Mouse (Mus musculus): ENCODE data around the gene Zc3h12b. TPM values are rescaled to one million over a fixed set of nuclear protein-coding genes. Genes with fewer than 3 reads are reported as not detected.

The Zc3h12b gene
- total and polyA plus RNA-seq, 2 experiments from 2014 or later: 0.53 to 0.63 TPM

DNA sequence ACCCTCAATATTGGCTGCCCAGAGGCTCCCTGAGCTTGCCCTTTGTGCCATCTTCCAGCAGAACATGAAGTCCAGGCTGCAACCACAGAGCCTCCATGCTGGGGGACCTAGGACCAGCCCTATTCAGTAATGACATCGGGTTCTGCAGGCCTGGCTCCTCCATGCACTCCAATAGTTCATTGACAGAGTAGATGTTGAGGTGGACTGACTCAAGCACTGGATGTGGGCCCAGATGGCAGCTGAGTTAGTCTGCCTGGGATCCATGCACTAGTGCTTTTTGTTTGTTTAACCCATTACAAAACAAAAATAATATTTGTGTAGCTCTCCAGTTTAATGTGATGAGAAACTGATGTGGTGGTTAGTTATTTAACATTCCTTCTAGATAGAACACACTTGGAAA lies 90.3 kb downstream of the Zc3h12b start:
- no peak for ATAC-seq (ENCODE audit: insufficient read depth, low read depth)
- TF ChIP-seq EP300 (IDR thresholded peaks at IDR 0.05; ENCODE audit: low read depth) (no peak), CTCF (IDR thresholded peaks at IDR 0.05; ENCODE audit: low read depth) (no peak)

GRCm38 (mm10) chrX:95852806-95853205 lies 141.3 kb downstream of the Zc3h12b start:
- Histone ChIP-seq H3K9me3 (replicated peaks; ENCODE audit: control insufficient read depth, low read length) (no peaks in the 10 kb centered on the region), H3K4me3 (ENCODE audit: low read depth, low read length) (no peak overlapping the region), H3K36me3 (replicated peaks; ENCODE audit: control insufficient read depth, insufficient read depth, low read length) (no peaks in the 10 kb centered on the region), H3K4me1 (ENCODE audit: control insufficient read depth, insufficient read depth) (no peaks in the 10 kb centered on the region), H3K4me2 (ENCODE audit: low read depth, low read length) (no peak overlapping the region), H3K27me3 (ENCODE audit: control insufficient read depth, insufficient read depth, low read length) (no peaks in the 10 kb centered on the region), H3K9ac (replicated peaks; ENCODE audit: low read depth, low read length) (no peak overlapping the region), H3K27ac (ENCODE audit: low read depth) (no peak overlapping the region)
- DNase-seq (ENCODE audit: low spot score): no peak
- ATAC-seq (ENCODE audit: insufficient read depth, low read depth): no peak
- no peak for TF ChIP-seq EP300 (IDR thresholded peaks at IDR 0.05; ENCODE audit: low read depth)
- no peak for TF ChIP-seq CTCF (IDR thresholded peaks at IDR 0.05; ENCODE audit: low read depth)
- WGBS: 48% methylated on average over 10 of the region's 14 CpGs

More for the DNA sequence above, 90.3 kb downstream of the Zc3h12b start:
- WGBS: 57% methylated on average over 1 of the region's 1 CpGs
- H3K4me1 ChIP-seq (ENCODE audit: control insufficient read depth, insufficient read depth): no peaks in the 10 kb centered on the region
- no peak overlapping the region for H3K4me3 ChIP-seq (ENCODE audit: low read depth, low read length)
- H3K27ac ChIP-seq (ENCODE audit: low read depth): no peak overlapping the region
- no peak overlapping the region for H3K9ac ChIP-seq (replicated peaks; ENCODE audit: low read depth, low read length)
- no peaks in the 10 kb centered on the region for H3K27me3 ChIP-seq (ENCODE audit: control insufficient read depth, insufficient read depth, low read length)
- no peaks in the 10 kb centered on the region for H3K9me3 ChIP-seq (replicated peaks; ENCODE audit: control insufficient read depth, low read length)
- DNase-seq (ENCODE audit: low spot score): no peak
- H3K4me2 ChIP-seq (ENCODE audit: low read depth, low read length): no peak overlapping the region
- H3K36me3 ChIP-seq (replicated peaks; ENCODE audit: control insufficient read depth, insufficient read depth, low read length): no peaks in the 10 kb centered on the region

GRCm38 (mm10) chrX:95881111-95881510 lies 169.6 kb downstream of the Zc3h12b start:
- no peak overlapping the region for H3K4me2 ChIP-seq (ENCODE audit: low read depth, low read length)
- ATAC-seq (ENCODE audit: insufficient read depth, low read depth): no peak

GRCm38 (mm10) chrX:95902716-95903115 lies 191.2 kb downstream of the Zc3h12b start:
- Histone ChIP-seq H3K4me2 (ENCODE audit: low read depth, low read length) (no peak overlapping the region), H3K9me3 (replicated peaks; ENCODE audit: control insufficient read depth, low read length) (no peaks in the 10 kb centered on the region), H3K27ac (ENCODE audit: low read depth) (no peak overlapping the region), H3K4me1 (ENCODE audit: control insufficient read depth, insufficient read depth) (no peaks in the 10 kb centered on the region), H3K36me3 (replicated peaks; ENCODE audit: control insufficient read depth, insufficient read depth, low read length) (no peaks in the 10 kb centered on the region), H3K4me3 (ENCODE audit: low read depth, low read length) (no peak overlapping the region), H3K9ac (replicated peaks; ENCODE audit: low read depth, low read length) (no peak overlapping the region), H3K27me3 (ENCODE audit: control insufficient read depth, insufficient read depth, low read length) (no peaks in the 10 kb centered on the region)
- DNase-seq (ENCODE audit: low spot score): no peak
- TF ChIP-seq CTCF (IDR thresholded peaks at IDR 0.05; ENCODE audit: low read depth) (no peak), EP300 (IDR thresholded peaks at IDR 0.05; ENCODE audit: low read depth) (no peak)
- no peak for ATAC-seq (ENCODE audit: insufficient read depth, low read depth)
- 71% methylated on average over 3 of the region's 3 CpGs for WGBS

More at GRCm38 (mm10) chrX:95881111-95881510, 169.6 kb downstream of the Zc3h12b start:
- H3K4me3 ChIP-seq (ENCODE audit: low read depth, low read length): no peak overlapping the region
- no peak for TF ChIP-seq EP300 (IDR thresholded peaks at IDR 0.05; ENCODE audit: low read depth)
- no peak for TF ChIP-seq CTCF (IDR thresholded peaks at IDR 0.05; ENCODE audit: low read depth)
- H3K9me3 ChIP-seq (replicated peaks; ENCODE audit: control insufficient read depth, low read length): no peaks in the 10 kb centered on the region
- H3K9ac ChIP-seq (replicated peaks; ENCODE audit: low read depth, low read length): no peak overlapping the region
- no peak for DNase-seq (ENCODE audit: low spot score)
- no peaks in the 10 kb centered on the region for H3K36me3 ChIP-seq (replicated peaks; ENCODE audit: control insufficient read depth, insufficient read depth, low read length)
- no peaks in the 10 kb centered on the region for H3K4me1 ChIP-seq (ENCODE audit: control insufficient read depth, insufficient read depth)
- no peak overlapping the region for H3K27ac ChIP-seq (ENCODE audit: low read depth)
- H3K27me3 ChIP-seq (ENCODE audit: control insufficient read depth, insufficient read depth, low read length): no peaks in the 10 kb centered on the region

GRCm38 (mm10) chrX:95935481-95935880 lies 224.0 kb downstream of the Zc3h12b start:
- no peak for DNase-seq (ENCODE audit: low spot score)
- TF ChIP-seq EP300 (IDR thresholded peaks at IDR 0.05; ENCODE audit: low read depth): no peak
- no peak for TF ChIP-seq CTCF (IDR thresholded peaks at IDR 0.05; ENCODE audit: low read depth)
- no peaks in the 10 kb centered on the region for H3K9me3 ChIP-seq (replicated peaks; ENCODE audit: control insufficient read depth, low read length)
- no peaks in the 10 kb centered on the region for H3K4me1 ChIP-seq (ENCODE audit: control insufficient read depth, insufficient read depth)
- no peak overlapping the region for H3K9ac ChIP-seq (replicated peaks; ENCODE audit: low read depth, low read length)
- no peak for ATAC-seq (ENCODE audit: insufficient read depth, low read depth)
- H3K36me3 ChIP-seq (replicated peaks; ENCODE audit: control insufficient read depth, insufficient read depth, low read length): peaks cover 19% of the 10 kb centered on the region
- H3K27ac ChIP-seq (ENCODE audit: low read depth): no peak overlapping the region
- H3K27me3 ChIP-seq (ENCODE audit: control insufficient read depth, insufficient read depth, low read length): no peaks in the 10 kb centered on the region
- WGBS: 88% methylated on average over 2 of the region's 2 CpGs
- no peak overlapping the region for H3K4me2 ChIP-seq (ENCODE audit: low read depth, low read length)
- H3K4me3 ChIP-seq (ENCODE audit: low read depth, low read length): no peak overlapping the region

- H3K9ac ChIP-seq (replicated peaks; ENCODE audit: low read depth, low read length): no peak overlapping the region
- DNase-seq (ENCODE audit: low spot score): no peak
- H3K4me3 ChIP-seq (ENCODE audit: low read depth, low read length): no peak overlapping the region
- H3K36me3 ChIP-seq (replicated peaks; ENCODE audit: control insufficient read depth, insufficient read depth, low read length): peaks cover 27% of the 10 kb centered on the region; the same call in 1 of the 2 replicates
- WGBS: 79% methylated on average over 2 of the region's 2 CpGs
- ATAC-seq (ENCODE audit: insufficient read depth, low read depth): no peak
- no peaks in the 10 kb centered on the region for H3K9me3 ChIP-seq (replicated peaks; ENCODE audit: control insufficient read depth, low read length)
- H3K4me2 ChIP-seq (ENCODE audit: low read depth, low read length): no peak overlapping the region
- TF ChIP-seq EP300 (IDR thresholded peaks at IDR 0.05; ENCODE audit: low read depth): no peak
- TF ChIP-seq CTCF (IDR thresholded peaks at IDR 0.05; ENCODE audit: low read depth): no peak
- no peaks in the 10 kb centered on the region for H3K4me1 ChIP-seq (ENCODE audit: control insufficient read depth, insufficient read depth)
- no peak overlapping the region for H3K27ac ChIP-seq (ENCODE audit: low read depth)
- no peaks in the 10 kb centered on the region for H3K27me3 ChIP-seq (ENCODE audit: control insufficient read depth, insufficient read depth, low read length)
Measured at GRCm38 (mm10) chrX:95945496-95945895, 234.0 kb downstream of the Zc3h12b start.

All from heart, postnatal 0 days (tissue).